Mouse (Mus musculus): ENCODE measurements around the gene Sap30bp.

Gene Sap30bp

DNA sequence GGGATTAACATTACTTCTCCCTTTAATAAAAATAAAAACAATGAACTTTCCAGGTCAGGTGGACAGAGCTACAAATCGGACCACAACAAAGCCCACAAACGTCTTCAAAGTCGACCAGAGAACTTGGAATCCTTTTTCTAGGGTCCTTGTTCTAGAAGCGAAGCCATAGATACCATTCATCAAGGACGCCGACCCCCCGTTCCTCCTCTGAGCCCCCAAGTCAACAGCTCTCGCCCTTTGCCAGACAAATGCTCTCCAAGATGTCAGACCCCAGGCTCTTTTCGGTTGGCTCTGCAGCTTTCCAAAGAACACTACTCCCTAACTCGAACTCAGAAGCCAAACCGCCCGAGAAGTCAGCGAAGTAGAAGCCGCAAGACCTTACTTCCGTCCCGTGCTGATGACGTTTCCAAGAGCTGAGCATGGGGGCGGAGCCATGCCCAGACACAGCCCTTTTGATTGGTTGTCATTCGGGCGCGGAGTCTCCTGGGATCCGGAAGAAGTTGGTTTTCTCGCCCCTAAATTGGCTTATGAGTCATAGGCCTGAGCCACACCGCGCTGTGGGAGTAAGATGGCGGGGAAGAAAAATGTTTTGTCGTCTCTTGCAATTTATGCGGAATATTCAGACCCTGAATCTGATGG is at the start of gene Sap30bp, which contains the start of gene Recql5:
TSS of gene Sap30bp (plus strand) at position 175 of the 639 bp plus-strand sequence.
TSS of gene Recql5 (minus strand) at position 370 of the 639 bp plus-strand sequence.
- peak; percentile 99 for DNase-seq (ENCODE audit: low spot score)

DNA sequence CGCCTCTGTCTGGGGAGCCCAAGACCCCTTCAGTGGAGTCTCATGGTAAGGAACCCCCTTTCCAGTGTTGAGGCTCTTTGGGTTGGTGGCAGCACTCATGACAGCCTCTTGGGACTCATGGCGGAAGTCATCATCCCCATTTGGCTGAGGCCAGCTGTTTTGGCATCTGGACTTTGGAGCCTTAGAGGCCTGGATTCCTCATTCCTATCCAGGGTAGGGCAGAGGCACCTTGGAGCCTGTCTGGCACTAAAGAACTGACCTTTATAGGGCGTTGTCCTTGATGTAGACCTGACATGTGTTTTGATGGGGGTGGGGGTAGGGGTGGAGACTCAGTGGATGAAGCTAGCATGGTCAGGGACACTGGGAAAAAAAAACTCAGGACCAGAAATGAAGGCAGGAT is 48.7 kb upstream of the Sap30bp start:
- DNase-seq (ENCODE audit: low spot score): no peak

DNA sequence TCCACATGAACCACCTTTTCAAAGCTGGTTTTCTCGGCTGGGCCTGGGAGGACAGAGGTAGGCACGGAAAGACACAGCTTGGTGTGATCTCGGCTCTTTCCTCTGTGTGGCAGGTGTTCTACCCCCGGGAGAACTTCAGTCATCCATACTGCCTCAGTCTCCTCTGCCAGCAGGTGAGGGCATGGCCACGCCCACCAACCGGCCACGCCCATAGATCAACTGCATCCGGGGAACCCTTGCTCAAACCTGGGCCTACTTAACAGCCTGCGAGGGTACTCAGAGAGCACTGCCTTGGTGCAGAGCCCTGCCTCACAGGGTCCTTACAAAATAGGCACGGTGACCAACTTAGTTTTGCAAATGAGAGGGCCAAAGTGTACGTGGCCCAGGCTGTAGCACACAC is 47.8 kb upstream of the Sap30bp start:
- DNase-seq (ENCODE audit: low spot score): no peak

DNA sequence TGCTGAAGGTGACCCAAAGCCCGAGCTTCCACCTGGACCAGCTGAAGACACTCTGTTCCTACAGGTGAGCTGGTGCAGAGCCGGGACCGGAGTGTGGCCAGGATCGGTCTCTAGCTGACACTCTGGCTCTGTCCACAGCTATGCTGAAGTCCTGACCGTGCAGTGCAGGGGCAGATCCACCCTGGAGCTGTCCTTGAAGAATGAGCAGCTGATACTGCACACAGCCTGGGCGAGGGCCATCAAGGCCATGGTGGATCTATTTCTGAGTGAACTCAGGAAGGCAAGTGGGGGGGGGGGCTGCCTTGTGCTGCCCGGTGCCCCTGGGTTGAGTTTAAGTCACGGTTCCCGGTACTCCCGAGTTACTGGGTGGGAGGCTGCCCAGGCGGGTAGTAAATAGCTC is 46.6 kb upstream of the Sap30bp start:
- DNase-seq (ENCODE audit: low spot score): no peak

DNA sequence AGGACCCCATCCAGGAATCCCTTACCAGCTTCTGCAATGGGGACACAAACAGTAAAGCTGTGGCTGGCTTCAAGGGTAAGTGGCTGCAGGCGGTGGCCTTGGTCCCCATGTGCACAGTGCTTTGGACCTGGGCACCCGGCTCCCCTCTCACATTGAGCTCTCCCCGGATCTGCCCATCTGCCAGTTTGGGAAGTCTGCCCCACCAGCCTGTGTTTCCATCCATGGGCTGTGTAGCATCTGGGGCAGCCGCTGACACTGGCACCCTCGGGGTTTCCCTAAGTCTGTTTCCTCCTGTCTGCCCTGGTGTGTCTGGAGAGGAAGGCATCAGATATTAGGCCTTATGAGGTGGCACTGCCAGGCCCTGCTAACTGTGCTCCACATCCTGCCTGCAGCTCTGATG is 45.1 kb upstream of the Sap30bp start:
- DNase-seq (ENCODE audit: low spot score): no peak

DNA sequence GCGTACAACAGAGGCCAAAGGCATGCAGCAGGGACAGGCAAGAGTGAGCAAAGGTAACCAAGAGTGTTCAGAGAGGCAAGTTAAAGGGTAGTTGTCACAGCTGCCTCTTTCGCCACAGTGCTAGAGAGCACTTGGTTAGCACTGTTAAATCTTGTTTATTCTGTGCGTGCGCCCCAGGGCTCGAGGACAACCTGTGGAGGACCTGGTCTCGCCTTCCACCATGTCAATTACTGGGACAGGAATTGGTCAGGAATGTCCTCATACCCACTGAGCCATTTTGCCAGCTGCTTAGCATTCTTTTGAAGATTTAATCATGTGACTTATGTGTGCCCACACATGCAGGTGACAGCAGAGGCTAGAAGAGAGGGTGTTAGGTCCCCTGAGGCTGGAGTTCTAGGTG is 43.9 kb upstream of the Sap30bp start:
- DNase-seq (ENCODE audit: low spot score): no peak

DNA sequence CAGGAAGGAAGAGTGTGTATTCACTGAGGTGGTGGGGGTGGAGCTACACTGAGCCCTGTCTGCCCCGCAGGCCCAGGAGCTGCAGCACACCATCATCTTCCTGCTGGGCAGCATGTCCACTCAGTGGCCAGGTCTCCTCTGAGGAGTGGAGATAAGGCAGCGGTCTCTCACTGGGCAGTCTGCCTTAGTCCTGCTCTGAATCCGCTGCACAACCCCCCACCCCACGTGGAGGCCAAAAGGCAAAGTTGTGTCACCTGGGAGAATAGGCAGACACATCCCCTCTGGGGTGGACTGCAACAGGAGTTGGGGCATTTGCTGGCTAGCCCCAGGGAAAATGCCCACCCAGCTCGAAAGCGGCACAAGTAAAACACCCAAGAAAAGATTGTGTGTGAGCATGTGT is 40.9 kb upstream of the Sap30bp start:
- DNase-seq (ENCODE audit: low spot score): no peak

DNA sequence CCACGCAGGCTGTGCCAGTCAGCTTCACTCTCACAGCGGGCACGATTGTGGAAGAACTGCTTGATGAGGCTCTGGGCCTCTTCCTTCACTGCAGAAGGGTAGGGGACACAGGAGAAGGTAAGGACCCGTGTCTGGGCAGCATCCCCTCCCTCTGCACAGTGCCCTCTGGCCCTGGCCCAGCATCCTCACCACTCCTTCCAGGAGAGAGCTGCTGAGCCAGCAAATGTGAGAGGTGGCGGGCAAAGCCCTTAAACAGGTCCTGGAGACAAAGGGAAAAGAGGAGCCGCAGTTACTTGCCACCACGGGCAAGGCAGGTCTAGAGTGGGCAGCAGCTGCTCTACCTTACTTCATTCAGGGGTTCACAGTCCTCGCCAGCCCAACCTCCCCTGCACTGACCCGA is 40.0 kb upstream of the Sap30bp start:
- DNase-seq (ENCODE audit: low spot score): no peak

DNA sequence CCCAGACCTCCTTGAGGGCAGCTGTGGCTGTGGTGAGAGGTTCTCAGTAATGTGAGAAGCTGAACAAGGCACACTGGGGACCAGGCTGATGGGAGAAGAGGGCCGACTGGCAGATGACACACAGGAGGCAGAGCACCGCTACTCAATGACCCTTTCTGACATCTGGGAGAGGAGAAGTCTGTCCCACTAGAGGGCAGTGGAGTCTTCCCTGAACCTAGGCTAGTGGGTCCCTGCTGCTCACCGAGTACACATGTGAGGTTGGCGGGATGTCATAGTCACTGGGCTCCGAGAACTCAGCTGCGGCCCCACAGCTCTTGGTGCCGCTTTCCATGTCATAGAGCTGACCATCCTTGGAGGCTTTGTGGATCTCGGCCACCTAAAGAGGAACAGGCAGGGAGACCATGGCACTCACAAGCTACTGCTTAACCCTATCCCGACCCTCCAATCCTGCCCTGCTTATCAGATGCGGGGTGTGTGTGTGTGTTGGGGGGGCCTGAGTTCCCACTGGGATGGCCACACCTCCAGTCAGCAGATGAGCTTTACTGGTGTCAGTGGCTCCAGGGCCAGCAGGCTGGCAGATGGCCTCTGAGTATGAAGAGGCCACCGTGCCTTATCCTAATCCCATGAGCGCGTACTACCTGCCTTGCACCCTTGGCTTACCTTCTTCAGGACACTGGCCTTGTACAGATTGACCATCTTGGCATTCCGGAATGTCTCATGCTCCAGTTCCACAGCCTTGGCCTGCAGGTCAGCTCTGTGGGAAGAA is 38.1 kb upstream of the Sap30bp start:
- DNase-seq (ENCODE audit: low spot score): no peak

DNA sequence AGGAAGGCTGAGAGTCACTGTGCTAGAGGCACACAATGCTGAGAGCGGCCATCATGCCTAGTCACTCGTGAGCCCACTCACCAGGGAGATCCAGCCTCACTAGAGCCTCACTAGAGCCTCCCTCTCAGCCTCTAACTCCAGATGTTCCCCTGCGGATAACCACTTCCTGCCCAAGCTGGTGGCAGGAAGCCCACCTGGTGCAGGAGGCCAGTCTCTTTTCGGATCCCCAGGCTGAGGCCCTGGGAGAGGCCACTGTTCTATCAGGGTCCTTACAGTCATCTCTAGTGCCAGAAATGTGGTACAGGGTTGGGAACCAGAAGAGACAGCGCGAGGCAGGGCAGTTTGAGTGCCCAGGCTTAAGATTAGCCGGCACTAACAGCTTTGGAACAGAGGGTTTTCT is 34.6 kb upstream of the Sap30bp start:
- no peak for DNase-seq (ENCODE audit: low spot score)

DNA sequence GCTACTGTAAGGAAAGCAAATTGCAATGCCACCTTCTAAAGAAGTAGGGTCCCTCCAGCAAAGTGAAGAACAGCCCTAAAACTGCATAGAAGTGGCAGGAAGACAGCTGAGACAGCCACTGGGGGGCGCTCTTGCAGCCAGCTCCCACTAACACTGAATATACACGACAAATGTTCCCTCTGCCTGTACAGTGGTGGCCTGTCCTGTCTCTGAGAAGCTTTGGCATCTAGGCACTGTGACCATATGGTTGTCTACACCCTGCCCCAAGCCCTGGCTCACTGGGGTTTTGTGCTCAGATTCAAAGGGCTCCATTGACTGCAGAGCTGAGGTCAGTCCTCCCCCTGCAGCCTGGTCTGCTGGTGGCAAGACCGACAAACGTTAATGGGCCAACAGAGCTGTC is 34.2 kb upstream of the Sap30bp start:
- DNase-seq (ENCODE audit: low spot score): peak; percentile 83

DNA sequence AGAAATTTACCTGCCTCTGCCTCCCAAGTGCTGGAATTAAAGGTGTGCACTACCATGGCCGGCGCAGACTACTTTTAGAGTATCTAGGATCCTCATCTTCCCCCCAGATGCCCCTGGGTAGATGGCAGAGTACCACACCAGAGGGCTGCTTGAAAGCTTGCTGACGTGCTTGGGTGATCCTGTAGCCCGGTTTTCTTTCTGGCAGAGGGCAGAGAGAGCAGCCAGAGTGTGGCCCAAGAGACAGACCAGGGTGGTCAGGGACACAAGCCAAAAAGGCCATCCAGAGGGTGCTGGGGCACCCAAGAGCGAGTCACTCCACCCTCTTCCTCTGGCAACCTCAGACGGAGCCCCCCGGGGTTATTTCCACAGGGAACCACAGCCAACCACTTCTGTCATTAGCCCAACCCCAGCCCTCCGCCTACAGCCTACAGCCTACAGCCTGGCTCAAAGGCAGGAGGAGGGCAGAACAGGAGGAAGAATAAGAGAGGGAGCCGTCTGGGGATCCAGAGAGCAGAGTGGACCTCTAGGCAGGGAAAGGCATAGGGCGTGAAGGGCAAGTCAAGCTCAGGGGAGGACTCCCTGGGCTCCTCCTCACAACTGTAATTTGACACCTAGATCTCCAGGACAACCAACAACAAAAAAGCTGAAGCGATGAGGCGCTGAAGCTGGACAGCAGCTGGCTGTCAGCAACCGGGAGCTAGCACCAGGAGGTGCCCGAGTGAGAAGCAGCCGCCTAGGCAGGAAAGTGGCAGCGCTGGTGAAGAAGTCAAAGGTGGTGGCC is 33.4 kb upstream of the Sap30bp start, which contains the start of gene Smim5:
TSS of gene Smim5 (plus strand) at position 481 of the 781 bp plus-strand sequence.
- peak; percentile 67 for DNase-seq (ENCODE audit: low spot score)

DNA sequence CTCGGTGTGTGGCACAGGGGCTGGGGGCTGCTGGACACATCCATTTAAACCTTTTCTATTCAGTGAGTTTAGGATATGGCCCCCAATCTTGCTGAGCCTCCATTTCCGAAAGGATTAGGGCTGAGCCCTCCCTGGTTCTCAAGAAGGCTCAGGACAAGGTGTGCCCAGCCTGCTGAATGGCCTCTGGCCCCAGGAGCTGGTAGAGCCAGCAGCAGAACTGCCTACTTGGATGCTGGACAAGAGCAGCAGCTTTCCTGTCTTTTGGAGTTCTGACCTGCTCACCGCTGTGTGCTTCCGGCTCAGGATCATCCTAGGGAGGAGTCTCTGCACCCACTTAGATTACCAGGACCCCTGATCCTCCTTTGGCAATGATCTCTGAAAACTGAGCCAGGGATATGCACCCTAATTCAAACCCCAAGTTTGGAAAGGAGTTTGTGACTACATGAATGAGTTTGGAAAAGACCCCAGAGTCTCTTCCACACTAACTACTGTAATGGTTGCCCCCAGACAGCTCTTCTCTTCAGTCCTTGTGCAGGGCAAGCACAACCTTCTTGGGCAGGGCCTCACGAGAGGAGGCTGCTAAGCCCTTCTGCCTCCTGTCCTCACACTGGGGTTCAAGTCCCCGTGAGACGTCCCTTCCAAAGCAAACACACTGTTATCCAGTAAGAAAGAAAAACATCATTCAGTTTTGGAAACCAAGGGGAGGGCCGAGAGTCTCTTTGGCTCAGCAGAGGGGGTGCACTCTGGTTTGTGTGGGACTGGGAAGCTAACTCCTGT is 32.3 kb upstream of the Sap30bp start:
- DNase-seq (ENCODE audit: low spot score): peak; percentile 40

DNA sequence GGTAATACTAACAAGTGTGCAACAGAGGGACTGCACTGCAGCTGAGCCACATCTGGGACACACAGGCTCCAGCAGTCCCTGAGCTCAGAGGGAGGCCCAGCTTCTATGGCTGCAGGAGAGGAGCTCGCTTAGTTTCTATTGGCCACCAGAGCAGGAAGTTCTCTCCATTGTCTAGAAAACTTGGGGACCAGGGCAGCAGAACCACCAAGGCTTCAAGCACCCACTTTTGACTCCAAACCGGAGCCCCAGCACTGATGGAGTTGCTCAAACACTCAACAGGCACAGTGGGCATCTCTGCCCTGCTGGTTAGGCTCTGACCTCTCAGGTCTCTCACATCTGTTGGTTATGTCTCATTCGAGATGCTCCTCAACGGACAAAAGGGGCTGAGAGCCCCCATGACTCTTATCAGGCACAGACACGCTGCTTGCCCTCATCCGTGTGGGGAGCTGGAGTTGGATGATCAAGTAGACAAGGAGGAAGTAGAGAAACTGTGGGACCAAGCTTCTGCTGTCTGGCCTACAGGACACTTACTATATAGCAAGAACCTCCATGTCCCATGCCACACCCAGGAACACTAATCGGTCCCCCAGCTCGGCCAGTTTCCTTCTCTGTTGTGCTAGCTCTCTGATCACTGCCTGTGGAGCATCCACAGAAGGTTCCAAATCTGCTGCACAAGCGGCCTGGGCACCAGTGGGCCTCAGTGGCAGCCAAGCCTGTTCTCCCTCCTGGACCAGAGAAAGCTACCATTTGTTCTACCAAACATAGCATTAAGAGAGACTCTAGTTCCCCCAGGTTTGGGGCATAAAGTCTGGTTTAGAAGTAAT is 31.5 kb upstream of the Sap30bp start:
- peak; percentile 82 for DNase-seq (ENCODE audit: low spot score)

DNA sequence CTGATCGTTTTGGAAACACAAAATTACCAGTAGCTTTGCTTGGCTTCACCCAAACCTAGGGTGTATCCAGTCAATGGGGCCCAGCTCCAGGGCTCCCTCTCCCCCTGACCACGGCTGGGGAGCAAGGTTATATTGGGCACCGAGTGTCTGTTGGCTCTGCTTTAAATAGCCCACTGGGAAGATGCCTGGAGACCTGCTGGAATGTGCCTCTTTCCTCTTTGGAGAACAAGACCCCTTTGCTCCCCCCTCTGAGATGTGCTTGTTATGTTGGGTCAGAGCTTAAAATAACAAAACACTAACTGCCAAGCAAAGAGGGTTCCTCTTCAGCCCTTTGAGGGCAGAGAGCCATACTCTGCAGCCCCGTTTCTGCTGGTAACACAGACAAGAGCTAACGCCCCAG is 30.9 kb upstream of the Sap30bp start:
- DNase-seq (ENCODE audit: low spot score): no peak

DNA sequence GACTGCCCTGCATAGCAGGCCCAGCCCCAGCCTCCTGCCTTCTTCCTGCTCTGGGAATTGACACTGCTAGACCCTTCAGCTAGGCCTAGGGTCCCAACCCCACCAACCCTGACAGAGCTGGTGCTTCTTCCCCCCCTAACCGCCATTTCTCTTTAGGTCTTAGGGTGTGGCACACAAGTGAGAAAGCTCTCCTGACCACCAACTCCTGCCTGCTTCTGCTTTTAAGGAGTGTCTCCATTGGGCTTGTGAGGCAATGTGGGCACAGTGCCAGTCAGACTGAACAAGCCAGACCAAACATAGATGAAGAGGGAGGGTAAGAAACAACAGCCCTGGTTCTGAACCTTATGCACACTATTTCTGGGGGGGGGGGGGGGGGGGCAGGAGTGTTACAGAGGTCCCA is 30.3 kb upstream of the Sap30bp start:
- DNase-seq (ENCODE audit: low spot score): no peak

DNA sequence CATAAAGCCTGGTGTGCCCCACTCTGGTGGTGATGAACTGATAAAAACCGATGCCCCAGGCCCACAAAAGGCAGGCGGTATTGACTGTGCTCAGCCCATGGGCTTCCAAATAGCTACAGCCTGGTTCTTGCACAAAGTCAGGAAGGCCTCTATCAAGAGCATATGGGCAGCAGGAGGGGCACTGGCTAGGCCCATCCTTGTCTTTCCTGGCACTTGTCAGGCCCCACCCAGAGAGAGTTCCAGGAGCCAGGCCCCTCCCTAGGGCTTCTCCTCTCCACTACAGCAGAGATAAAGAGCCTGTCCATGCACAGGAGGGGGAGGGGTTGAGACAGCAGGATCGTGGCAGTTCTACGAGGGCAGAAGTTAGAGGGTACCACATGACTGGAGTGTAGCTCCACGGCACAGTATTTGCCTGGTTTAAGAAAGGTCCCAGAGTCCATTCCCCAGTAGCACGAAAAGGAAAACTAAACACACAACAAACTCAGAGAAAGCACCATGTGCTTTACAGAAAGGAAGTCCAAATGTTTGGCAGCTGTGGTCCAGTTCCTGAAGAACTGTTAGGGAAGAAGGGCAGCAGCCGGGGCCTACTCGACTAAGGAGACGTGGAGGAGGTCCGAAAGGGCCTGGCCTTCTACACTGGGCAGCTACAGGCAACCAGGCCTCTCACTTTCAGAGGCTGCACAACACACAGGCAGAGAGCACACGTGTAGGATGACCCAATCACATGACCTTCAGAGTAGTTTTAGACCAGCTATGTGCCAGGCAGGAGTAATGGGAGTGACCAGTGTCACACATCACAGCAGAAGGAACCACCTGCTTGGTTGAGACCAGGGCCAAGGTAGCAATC is 29.5 kb upstream of the Sap30bp start:
- peak; percentile 81 for DNase-seq (ENCODE audit: low spot score)

DNA sequence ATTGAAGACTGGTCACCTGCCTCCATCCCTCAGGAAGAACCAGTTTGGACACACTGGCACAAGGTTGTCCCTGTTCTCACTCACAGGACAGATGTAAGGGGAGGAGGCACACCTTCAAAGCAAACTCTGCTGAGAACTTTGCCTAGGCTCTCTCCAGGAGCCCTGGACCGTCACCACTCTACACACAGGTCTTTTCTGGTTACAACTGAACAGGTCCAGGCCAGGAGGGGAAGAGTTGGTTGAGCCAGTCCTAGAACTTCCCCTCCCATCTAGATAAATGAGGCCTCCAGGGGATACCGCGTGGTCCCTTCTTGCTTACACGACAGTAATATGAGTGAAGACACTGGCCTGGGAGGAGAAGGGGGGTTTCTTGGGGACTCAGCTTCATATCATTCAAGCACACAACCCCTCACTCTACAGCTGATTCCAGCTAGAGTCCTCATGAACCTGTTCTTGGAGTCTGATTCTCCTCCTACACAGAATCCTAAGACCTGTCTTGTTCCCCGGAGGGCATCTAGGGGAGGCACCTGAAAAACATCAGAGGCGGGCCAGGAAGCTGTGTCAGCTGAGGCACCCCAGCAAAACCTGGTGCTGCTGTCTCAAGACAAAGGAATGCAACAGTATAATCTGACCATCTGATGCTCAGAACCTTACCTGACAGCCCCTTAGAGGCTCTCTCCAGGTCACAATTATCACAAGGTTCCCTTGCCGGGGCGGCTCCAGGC is 28.7 kb upstream of the Sap30bp start:
- DNase-seq (ENCODE audit: low spot score): no peak

DNA sequence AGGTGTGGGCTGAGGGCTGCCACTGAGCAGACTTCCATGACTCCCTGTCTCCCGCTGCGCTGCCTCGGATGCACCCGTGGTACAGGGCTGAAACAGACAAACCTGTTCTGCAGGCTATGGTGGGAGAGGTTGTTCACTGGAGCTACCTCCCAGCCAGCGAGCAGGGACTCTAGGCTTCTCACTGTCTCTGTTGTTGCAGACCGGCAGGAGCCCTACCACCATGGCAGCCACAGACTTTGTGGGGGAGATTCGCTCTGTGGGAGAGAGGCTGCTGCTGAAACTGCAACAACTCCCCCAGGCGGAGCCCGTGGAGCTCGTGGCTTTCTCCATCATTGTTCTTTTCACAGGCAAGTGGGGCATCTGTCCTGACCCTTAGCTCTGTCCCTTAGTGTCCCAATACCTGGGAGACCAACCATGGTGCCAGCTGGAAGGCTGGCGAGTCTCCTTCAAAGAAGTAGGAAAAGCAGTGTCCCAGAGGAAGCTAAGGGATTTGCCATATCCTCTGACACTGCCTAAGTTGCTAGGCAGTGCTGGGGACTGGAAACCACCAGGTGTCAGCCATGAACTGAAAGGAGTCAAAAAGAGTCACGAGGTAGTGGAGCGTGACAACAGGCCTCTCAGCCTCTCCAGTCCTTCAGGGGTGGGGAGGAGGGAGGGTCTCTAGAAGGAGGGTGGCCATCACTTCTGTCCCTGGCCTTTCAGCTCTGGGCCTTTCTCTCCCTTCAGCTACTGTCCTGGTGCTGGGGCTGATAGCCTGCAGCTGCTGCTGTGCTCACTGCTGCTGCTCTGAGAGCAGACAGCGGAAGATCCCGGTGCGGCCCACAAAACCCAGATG is 27.9 kb upstream of the Sap30bp start:
- no peak for DNase-seq (ENCODE audit: low spot score)
